Mouse (Mus musculus): ENCODE measurements around the gene Shisa2.

DNA sequence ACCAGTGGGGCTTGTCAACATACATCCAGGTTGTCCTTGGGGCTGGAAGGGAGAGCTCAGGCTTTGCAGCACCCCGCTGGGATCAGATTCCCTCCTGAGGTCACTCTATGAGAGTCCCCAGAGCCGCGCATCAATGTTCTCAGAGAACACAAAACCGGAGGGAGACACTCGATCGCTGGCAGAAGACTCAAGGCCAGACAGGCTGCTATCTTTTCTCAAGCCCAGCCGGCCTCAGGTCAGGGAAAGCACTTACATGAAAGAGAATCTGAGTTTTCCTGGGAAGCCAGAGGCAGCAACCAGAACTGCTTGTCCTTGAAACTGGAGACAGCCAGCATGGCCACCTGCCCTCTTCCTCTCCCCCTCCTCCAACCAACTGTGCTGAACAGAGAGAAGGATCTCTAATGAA lies 52.5 kb downstream of the Shisa2 start:
- no peak for TF ChIP-seq CTCF (IDR thresholded peaks at IDR 0.05; ENCODE audit: control insufficient read depth, insufficient read depth, insufficient read length)
- no peak for TF ChIP-seq MAX (IDR thresholded peaks at IDR 0.05)

All from C2C12 (cell line).